Mouse (Mus musculus): ENCODE data around the gene Strn4. TPM values are rescaled to one million over a fixed set of nuclear protein-coding genes. Genes with fewer than 3 reads are reported as not detected.

The Strn4 gene
- polyA plus RNA-seq, 1 experiment from 2014 or later, result 184 TPM

DNA sequence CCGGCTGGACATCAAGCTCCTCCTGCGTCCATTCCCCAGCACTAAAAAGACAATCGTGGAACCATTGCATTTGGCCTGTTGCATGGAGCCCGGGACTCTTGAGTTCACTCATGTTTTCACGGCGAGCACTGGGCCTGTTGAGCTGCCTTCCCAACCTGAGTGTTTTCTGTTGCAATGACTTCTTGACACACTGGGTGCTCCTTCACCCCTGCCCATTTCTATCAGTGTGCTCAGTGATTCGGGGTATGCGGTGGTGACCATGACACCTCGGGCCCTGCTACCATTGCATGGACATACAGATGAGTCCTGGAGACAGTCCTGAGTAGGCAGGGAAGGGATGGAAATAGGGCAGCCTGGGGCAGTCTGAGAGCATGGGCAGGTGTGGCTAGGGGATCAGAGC is 56.8 kb downstream of the Strn4 start:
- Histone ChIP-seq H3K9me3 (no peaks in the 10 kb centered on the region), H3K27ac (replicated peaks) (no peak overlapping the region), H3K27me3 (no peaks in the 10 kb centered on the region), H3K36me3 (no peaks in the 10 kb centered on the region), H3K4me1 (replicated peaks) (peaks cover 39% of the 10 kb centered on the region), H3K9ac (no peak overlapping the region), H3K4me2 (no peak overlapping the region), H3K4me3 (no peak overlapping the region)
- no peak for ATAC-seq (ENCODE audit: low FRiP score, low read depth)
- WGBS, result 95% methylated on average over 9 of the region's 9 CpGs

DNA sequence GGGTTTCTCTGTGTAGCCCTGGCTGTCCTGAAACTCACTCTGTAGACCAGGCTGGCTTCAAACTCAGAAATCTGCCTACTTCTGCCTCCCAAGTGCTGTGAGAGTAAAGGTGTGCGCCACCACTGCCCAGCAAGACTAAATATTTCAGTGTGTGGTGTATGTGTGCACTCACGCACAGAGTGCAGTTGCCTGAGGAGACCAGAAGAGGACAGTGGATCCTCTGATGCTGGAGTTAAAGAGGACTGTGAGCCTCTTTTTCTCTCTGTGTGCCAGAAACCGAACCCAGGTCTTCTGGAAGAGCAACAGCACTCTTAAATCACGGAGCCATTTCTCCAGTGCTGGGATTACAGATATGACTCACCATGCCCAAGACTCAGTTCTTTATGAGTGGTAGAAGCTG is 57.7 kb downstream of the Strn4 start:
- Histone ChIP-seq H3K4me3 (no peak overlapping the region), H3K36me3 (no peaks in the 10 kb centered on the region), H3K4me1 (replicated peaks) (peaks cover 39% of the 10 kb centered on the region), H3K27me3 (no peaks in the 10 kb centered on the region), H3K9me3 (no peaks in the 10 kb centered on the region), H3K9ac (no peak overlapping the region), H3K4me2 (no peak overlapping the region; the same call in 1 of the 2 replicates), H3K27ac (replicated peaks) (no peak overlapping the region)
- ATAC-seq (ENCODE audit: low FRiP score, low read depth), result no peak
- 94% methylated on average over 4 of the region's 4 CpGs for WGBS

DNA sequence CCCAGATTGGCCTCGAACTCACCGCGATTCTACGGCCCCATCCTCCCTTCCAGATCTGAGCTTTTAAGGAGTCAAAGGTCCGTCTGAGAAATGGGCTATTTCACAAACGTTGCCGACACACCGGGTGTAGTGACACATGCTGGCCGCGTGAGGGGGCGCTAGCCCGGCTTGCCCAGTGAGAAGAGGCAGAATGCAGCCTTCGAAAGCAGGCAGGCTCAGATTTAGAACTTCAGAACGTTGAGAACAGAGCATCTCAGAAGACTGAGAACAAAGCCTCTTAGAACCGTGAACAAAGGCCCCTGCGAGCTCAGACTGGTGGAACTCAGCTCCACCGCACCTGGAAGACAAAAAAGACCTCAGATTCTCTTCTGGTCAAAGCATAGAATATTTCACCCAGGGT is 58.5 kb downstream of the Strn4 start:
- Histone ChIP-seq H3K36me3 (no peaks in the 10 kb centered on the region), H3K4me1 (replicated peaks) (peaks cover 38% of the 10 kb centered on the region), H3K27ac (replicated peaks) (peak overlapping the region; percentile 73), H3K9me3 (no peaks in the 10 kb centered on the region), H3K27me3 (no peaks in the 10 kb centered on the region), H3K4me2 (peak overlapping the region; percentile 45), H3K9ac (no peak overlapping the region), H3K4me3 (peak overlapping the region; percentile 74)
- 5% methylated on average over 17 of the region's 17 CpGs for WGBS
- no peak for ATAC-seq (ENCODE audit: low FRiP score, low read depth)

DNA sequence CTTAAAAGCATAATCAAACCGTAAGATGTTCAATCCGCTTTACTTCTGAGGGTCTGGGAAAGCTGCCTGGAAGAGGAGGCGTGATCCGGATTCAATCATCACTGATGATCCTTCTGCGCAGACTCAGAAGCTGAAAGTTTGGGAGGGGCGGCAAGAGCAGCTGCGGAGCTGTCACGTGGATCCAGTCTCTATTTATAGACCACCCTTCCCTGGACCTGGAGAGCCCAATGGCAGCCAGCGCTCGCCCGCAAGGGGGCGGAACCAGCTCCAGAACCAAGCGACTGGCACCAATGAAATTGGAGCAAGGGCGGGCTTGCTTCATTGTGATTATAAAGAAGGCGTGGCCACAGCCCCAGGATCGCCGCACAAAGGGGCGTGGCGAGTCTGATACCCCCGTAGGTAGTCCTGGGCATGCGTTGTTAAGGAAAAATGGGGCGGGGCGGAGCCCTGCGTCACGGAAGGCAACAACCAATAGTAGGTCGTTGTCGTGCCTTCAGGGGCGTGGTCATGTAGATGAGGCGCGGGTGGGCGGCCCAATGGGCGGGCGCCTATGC is 59.1 kb downstream of the Strn4 start:
- Histone ChIP-seq H3K9ac (peak overlapping the region; percentile 80), H3K4me3 (peak overlapping the region; percentile 74), H3K9me3 (no peaks in the 10 kb centered on the region), H3K27ac (replicated peaks) (peak overlapping the region; percentile 87), H3K27me3 (no peaks in the 10 kb centered on the region), H3K4me2 (peak overlapping the region; percentile 80), H3K36me3 (no peaks in the 10 kb centered on the region), H3K4me1 (replicated peaks) (peaks cover 34% of the 10 kb centered on the region)
- WGBS, result under 1% methylated on average over 33 of the region's 33 CpGs
- ATAC-seq (ENCODE audit: low FRiP score, low read depth), result peak; percentile 98

DNA sequence AGATGAGACGGTGACA is 59.4 kb downstream of the Strn4 start, which contains the start of gene Dact3:
TSS of gene Dact3 (plus strand) at position 8 of the 16 bp plus-strand sequence.
- 0% methylated on average over 1 of the region's 1 CpGs for WGBS
- H3K27ac ChIP-seq (replicated peaks), result peak within 1 kb of the TSS; percentile 87
- no peaks in the 10 kb centered on the region for H3K9me3 ChIP-seq
- peak within 1 kb of the TSS; percentile 80 for H3K4me2 ChIP-seq
- ATAC-seq (ENCODE audit: low FRiP score, low read depth), result no peak
- no peaks in the 10 kb centered on the region for H3K36me3 ChIP-seq
- no peaks in the 10 kb centered on the region for H3K27me3 ChIP-seq
- H3K4me3 ChIP-seq, result peak within 1 kb of the TSS; percentile 74
- peak within 1 kb of the TSS; percentile 80 for H3K9ac ChIP-seq
- H3K4me1 ChIP-seq (replicated peaks), result peaks cover 34% of the 10 kb centered on the region

DNA sequence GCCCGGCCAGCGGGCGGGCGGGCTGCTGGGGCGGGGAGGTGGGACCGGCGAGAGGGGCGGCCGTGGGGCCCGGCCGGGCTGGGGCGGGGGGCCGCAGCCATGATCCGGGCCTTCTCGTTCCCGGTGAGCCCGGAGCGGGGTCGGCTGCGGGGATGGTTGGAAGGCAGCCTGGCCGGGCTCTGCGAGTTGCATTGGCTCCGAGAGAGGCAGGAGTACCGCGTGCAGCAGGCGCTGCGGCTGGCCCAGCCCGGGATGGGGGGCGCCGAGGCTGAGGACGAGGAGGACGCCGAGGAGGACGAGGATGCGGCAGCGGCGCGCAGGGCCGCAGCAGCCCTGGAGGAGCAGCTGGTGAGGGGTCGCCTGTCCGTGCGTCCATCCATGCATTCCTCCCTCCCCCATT is 59.6 kb downstream of the Strn4 start:
- Histone ChIP-seq H3K4me3 (peak overlapping the region; percentile 74), H3K27me3 (no peaks in the 10 kb centered on the region), H3K4me2 (peak overlapping the region; percentile 80), H3K9ac (peak overlapping the region; percentile 80), H3K4me1 (replicated peaks) (peaks cover 34% of the 10 kb centered on the region), H3K9me3 (no peaks in the 10 kb centered on the region), H3K27ac (replicated peaks) (peak overlapping the region; percentile 87), H3K36me3 (no peaks in the 10 kb centered on the region)
- WGBS, result 1% methylated on average over 29 of the region's 42 CpGs
- peak; percentile 58; the same call in 1 of the 2 replicates for ATAC-seq (ENCODE audit: low FRiP score, low read depth)

DNA sequence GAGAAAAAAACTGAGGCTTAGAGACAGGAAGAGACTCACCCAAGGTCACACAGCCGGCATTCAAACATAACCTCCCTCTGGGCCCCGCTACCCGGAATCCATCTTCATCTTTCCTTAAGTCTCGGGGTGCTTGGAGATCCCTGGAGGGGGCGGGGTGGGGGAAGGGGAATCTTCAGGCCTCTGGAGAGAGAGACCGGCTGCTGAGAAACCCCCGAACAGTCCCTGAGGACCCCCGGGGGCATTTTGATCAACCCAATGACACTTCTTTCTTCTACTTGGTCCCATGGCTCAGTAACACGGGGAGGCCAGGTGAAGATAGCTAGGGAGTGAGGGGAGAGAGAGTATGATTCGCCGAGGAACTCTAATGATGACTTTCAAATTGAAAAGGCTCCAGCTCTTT is 60.3 kb downstream of the Strn4 start:
- Histone ChIP-seq H3K36me3 (no peaks in the 10 kb centered on the region; the same call in 1 of the 2 replicates), H3K4me2 (peak overlapping the region; percentile 80), H3K4me1 (replicated peaks) (peaks cover 33% of the 10 kb centered on the region), H3K27me3 (no peaks in the 10 kb centered on the region), H3K9me3 (no peaks in the 10 kb centered on the region), H3K4me3 (peak overlapping the region; percentile 74), H3K27ac (replicated peaks) (no peak overlapping the region), H3K9ac (peak overlapping the region; percentile 80)
- ATAC-seq (ENCODE audit: low FRiP score, low read depth), result no peak
- WGBS, result 5% methylated on average over 11 of the region's 11 CpGs

DNA sequence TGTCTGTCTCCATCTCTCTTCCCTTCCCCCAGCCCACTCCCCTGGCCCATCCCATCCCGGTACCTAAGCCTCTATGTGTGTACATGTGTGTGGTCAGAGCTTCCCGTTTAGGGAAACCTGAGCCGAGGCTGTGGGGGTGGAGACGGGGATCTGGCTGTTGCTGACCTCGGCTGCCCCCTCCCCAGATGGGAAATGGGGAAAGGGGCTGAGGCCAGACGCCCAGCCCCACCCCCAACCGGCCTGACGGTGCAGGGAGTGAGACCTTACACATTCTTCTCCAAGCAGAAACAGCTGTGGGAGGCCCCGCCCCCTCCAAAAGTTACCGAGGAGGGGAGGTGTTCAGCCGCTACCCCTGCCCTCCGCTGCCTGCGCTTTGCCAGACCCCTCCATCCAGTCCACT is 60.9 kb downstream of the Strn4 start:
- Histone ChIP-seq H3K27me3 (no peaks in the 10 kb centered on the region), H3K4me1 (replicated peaks) (peaks cover 33% of the 10 kb centered on the region), H3K9me3 (no peaks in the 10 kb centered on the region), H3K4me3 (peak overlapping the region; percentile 74), H3K27ac (replicated peaks) (no peak overlapping the region), H3K9ac (peak overlapping the region; percentile 80; the same call in 1 of the 2 replicates), H3K36me3 (no peaks in the 10 kb centered on the region; the same call in 1 of the 2 replicates), H3K4me2 (peak overlapping the region; percentile 80)
- WGBS, result 5% methylated on average over 13 of the region's 13 CpGs
- ATAC-seq (ENCODE audit: low FRiP score, low read depth), result no peak

DNA sequence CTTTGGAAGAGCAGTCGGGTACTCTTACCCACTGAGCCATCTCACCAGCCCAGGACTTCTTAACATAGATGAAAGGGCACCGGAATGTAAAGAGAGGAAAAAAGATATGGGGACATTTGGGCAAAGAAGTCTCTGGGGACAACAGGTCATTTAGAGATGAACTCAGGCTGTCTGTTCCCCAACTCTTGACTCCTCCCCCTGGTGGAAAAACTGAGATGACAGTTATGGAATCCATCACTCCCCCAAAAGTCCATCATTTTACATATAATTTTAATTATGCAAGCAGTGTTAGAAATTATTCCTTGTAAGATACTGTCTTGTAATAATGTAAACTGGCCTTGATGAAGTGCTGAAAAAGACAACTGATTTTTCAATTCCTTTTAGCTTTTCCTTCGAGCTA is 62.0 kb downstream of the Strn4 start:
- WGBS, result 85% methylated on average over 3 of the region's 3 CpGs
- no peaks in the 10 kb centered on the region for H3K27me3 ChIP-seq
- H3K36me3 ChIP-seq, result peaks cover 3% of the 10 kb centered on the region
- no peak overlapping the region for H3K27ac ChIP-seq (replicated peaks)
- H3K4me1 ChIP-seq (replicated peaks), result peaks cover 33% of the 10 kb centered on the region
- H3K4me3 ChIP-seq, result no peak overlapping the region
- no peaks in the 10 kb centered on the region for H3K9me3 ChIP-seq
- H3K4me2 ChIP-seq, result no peak overlapping the region
- H3K9ac ChIP-seq, result no peak overlapping the region
- no peak for ATAC-seq (ENCODE audit: low FRiP score, low read depth)

DNA sequence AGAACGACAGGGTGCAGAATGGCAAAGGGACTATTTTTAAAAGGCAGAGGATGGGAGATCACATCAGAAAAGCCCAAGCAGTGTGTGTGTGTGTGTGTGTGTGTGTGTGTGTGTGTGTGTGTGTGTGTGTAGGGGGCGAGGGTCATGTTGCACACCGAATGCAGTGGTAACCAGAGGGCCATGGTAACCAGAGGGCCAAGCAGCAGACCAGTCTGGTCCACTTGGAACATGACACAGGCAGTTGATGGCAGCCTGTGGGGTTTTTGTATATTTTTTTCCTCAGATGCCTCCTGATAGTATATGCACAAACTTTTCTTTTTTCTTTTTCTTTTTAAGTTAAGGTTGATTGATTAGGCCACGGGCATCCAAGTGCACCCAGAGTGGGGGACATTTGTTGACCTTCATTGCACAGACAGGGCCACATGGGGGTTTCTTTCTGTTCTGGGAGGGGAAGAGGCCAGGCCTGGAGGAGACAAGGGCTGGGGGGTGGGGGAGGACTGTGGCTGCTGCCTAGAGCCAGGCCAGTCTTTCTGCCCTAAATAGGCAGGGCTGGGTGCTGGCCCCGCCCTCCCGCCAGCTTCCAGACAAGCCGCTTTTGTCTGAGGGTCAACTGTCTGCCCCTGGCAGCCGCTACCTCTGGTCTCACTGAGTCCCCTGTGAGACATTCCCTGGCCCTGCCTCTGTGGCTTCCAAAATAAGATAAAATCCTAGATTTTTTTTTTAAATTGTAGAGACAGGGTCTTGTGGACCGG is 64.3 kb downstream of the Strn4 start:
- ATAC-seq (ENCODE audit: low FRiP score, low read depth), result no peak
- no peak overlapping the region for H3K4me3 ChIP-seq
- H3K36me3 ChIP-seq, result peaks cover 15% of the 10 kb centered on the region
- H3K4me1 ChIP-seq (replicated peaks), result peaks cover 28% of the 10 kb centered on the region
- H3K4me2 ChIP-seq, result no peak overlapping the region
- H3K9ac ChIP-seq, result no peak overlapping the region
- no peak overlapping the region for H3K27ac ChIP-seq (replicated peaks)
- no peaks in the 10 kb centered on the region for H3K9me3 ChIP-seq
- 22% methylated on average over 9 of the region's 9 CpGs for WGBS
- peaks cover 19% of the 10 kb centered on the region for H3K27me3 ChIP-seq

DNA sequence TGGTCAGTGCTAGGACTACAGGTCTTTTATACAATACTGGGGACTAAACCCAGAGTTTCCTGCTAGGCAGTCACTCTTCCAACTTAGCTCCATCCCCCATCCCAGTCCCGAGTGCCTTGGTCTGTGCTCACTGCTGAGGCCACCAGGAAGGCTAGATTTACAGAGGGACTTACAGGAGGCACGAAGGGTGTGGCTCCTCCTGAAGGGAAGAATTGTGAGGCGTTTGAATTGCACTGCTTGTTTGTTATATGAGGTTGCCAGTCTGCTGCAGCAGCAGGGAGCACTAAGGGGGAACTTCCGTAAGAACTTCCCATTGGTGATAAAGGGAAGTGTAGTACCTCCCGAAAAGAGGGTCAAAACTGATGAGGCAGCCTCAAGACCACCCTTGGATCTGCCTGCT is 64.9 kb downstream of the Strn4 start:
- Histone ChIP-seq H3K27me3 (peaks cover 19% of the 10 kb centered on the region), H3K4me1 (replicated peaks) (peaks cover 27% of the 10 kb centered on the region), H3K27ac (replicated peaks) (no peak overlapping the region), H3K4me3 (no peak overlapping the region), H3K9me3 (no peaks in the 10 kb centered on the region), H3K4me2 (no peak overlapping the region), H3K36me3 (peaks cover 20% of the 10 kb centered on the region), H3K9ac (no peak overlapping the region)
- whole genome bisulfite sequencing, result 16% methylated on average over 5 of the region's 5 CpGs
- no peak for ATAC-seq (ENCODE audit: low FRiP score, low read depth)

DNA sequence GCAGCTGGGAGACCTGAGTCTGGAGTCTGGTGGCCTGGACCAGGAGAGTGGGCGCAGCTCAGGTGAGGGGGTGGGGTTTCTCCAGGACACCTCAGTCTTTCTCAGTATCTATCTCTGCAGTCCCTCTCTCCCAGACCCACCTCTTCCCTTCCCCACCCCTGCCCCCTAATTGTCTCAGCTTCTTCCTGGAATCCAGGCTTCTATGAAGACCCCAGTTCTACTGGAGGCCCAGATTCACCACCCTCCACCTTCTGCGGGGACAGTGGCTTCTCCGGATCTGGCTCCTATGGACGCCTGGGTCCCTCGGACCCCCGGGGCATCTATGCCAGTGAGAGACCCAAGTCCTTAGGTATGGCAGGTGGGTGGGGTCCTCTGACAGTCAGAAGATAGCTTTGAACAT is 67.5 kb downstream of the Strn4 start:
- H3K36me3 ChIP-seq, result peaks cover 37% of the 10 kb centered on the region
- no peak for ATAC-seq (ENCODE audit: low FRiP score, low read depth)
- H3K27ac ChIP-seq (replicated peaks), result no peak overlapping the region
- no peak overlapping the region for H3K4me3 ChIP-seq
- H3K27me3 ChIP-seq, result peaks cover 23% of the 10 kb centered on the region
- no peak overlapping the region for H3K4me2 ChIP-seq
- H3K9ac ChIP-seq, result no peak overlapping the region
- no peaks in the 10 kb centered on the region for H3K9me3 ChIP-seq
- peaks cover 9% of the 10 kb centered on the region for H3K4me1 ChIP-seq (replicated peaks)
- 93% methylated on average over 6 of the region's 6 CpGs for WGBS

DNA sequence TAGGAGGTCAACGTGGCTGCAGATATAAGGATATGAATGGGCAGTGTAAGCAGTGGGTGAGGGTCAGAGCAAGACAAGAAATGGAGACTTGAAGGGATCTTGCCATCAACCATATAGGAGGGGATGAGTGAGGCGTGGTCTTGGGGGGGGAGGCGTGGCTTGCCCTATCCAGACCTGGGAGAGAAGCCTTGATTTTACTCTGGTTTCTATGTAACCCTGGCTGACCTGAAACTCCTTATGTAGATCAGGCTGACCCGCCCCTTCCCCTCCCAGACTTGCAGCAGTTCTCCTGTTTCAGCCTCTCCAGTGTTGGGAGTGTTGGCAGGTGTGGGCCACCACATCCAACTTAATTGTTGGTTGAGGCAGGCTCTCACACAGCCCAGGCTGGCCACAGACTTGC is 68.6 kb downstream of the Strn4 start:
- Histone ChIP-seq H3K9me3 (no peaks in the 10 kb centered on the region), H3K27ac (replicated peaks) (no peak overlapping the region), H3K4me2 (no peak overlapping the region), H3K9ac (no peak overlapping the region), H3K27me3 (peaks cover 26% of the 10 kb centered on the region), H3K4me3 (no peak overlapping the region), H3K4me1 (replicated peaks) (peaks cover 9% of the 10 kb centered on the region), H3K36me3 (peaks cover 37% of the 10 kb centered on the region)
- WGBS, result 61% methylated on average over 4 of the region's 4 CpGs
- ATAC-seq (ENCODE audit: low FRiP score, low read depth), result no peak

All from hindbrain, embryonic 15.5 days (tissue).